Mouse (Mus musculus) midbrain, embryonic 16.5 days (tissue): ENCODE measurements around the gene Gm13279. TPM values are rescaled to one million over a fixed set of nuclear protein-coding genes. Genes with fewer than 3 reads are reported as not detected.

Experiments used
- polyA plus RNA-seq: library from polyadenylated mRNA; unstranded; fragments of >200 nt; fragmentation: Nextera tagmentation; extraction: Ambion mirVana; gene quantifications from 2 replicates; pipeline ENCODE4 v1.2.1, GENCODE M21; 2015

The Gm13279 gene
- polyA plus RNA-seq, 1 experiment from 2014 or later = not detected

Other genes starting within 250 kb of the Gm13279 start
- gene Ifna15, start 239.2 kb upstream of the Gm13279 start, polyA plus RNA-seq = not detected in 2 replicates
- not detected in 2 replicates for gene Ifna14, start 225.6 kb upstream of the Gm13279 start, polyA plus RNA-seq
- gene Ifna9, start 205.0 kb upstream of the Gm13279 start, polyA plus RNA-seq = not detected in 2 replicates
- not detected in 2 replicates for gene Ifna12, start 194.0 kb upstream of the Gm13279 start, polyA plus RNA-seq
- gene C87499, start 163.0 kb upstream of the Gm13279 start, polyA plus RNA-seq = not detected in 2 replicates
- gene Ifna13, start 152.9 kb upstream of the Gm13279 start, polyA plus RNA-seq = not detected in 2 replicates
- gene Ifna16, start 120.5 kb upstream of the Gm13279 start, polyA plus RNA-seq = not detected in 2 replicates
- not detected in 2 replicates for gene Ifna2, start 113.5 kb upstream of the Gm13279 start, polyA plus RNA-seq
- gene Ifnab, start 106.0 kb upstream of the Gm13279 start, polyA plus RNA-seq = not detected in 2 replicates
- 1.3 and 1.7 TPM in 2 replicates for gene Gm26566, start 75.6 kb upstream of the Gm13279 start, polyA plus RNA-seq
- gene Klhl9, start 74.9 kb upstream of the Gm13279 start, polyA plus RNA-seq = 115 and 125 TPM in 2 replicates
- gene Gm13271, start 42.5 kb upstream of the Gm13279 start, polyA plus RNA-seq = not detected in 2 replicates
- gene Gm13283, start 37.3 kb upstream of the Gm13279 start, polyA plus RNA-seq = not detected in 2 replicates
- gene Gm13290, start 23.6 kb upstream of the Gm13279 start, polyA plus RNA-seq = not detected in 2 replicates
- not detected in 2 replicates for gene Gm13289, start 20.5 kb upstream of the Gm13279 start, polyA plus RNA-seq
- not detected in 2 replicates for gene Gm13272, start 17.5 kb upstream of the Gm13279 start, polyA plus RNA-seq
- gene Ifnz, start 15.3 kb upstream of the Gm13279 start, polyA plus RNA-seq = not detected in 2 replicates
- not detected in 2 replicates for gene Gm13276, start 11.7 kb upstream of the Gm13279 start, polyA plus RNA-seq
- gene Gm13277, start 8.8 kb upstream of the Gm13279 start, polyA plus RNA-seq = not detected in 2 replicates
- gene Gm13278, start 5.8 kb upstream of the Gm13279 start, polyA plus RNA-seq = not detected in 2 replicates
- not detected in 2 replicates for gene Gm13275, start 2.9 kb upstream of the Gm13279 start, polyA plus RNA-seq
- gene Gm13285, start 2.3 kb downstream of the Gm13279 start, polyA plus RNA-seq = not detected in 2 replicates
- not detected in 2 replicates for gene Gm13287, start 5.9 kb downstream of the Gm13279 start, polyA plus RNA-seq
- gene Gm13288, start 8.1 kb downstream of the Gm13279 start, polyA plus RNA-seq = not detected in 2 replicates
- not detected in 2 replicates for gene Ifna7, start 18.8 kb downstream of the Gm13279 start, polyA plus RNA-seq
- not detected in 2 replicates for gene Ifna11, start 22.6 kb downstream of the Gm13279 start, polyA plus RNA-seq
- gene Ifna6, start 30.0 kb downstream of the Gm13279 start, polyA plus RNA-seq = not detected in 2 replicates
- gene Ifna5, start 38.1 kb downstream of the Gm13279 start, polyA plus RNA-seq = not detected in 2 replicates
- gene Ifna4, start 44.5 kb downstream of the Gm13279 start, polyA plus RNA-seq = not detected in 2 replicates
- not detected in 2 replicates for gene Ifna1, start 52.7 kb downstream of the Gm13279 start, polyA plus RNA-seq
- not detected in 2 replicates for gene Ifne, start 82.8 kb downstream of the Gm13279 start, polyA plus RNA-seq